Mouse (Mus musculus) layer of hippocampus, postnatal 14 days (tissue): ENCODE data around the gene Tas2r135. TPM values are rescaled to one million over a fixed set of nuclear protein-coding genes. Genes with fewer than 3 reads are reported as not detected.

Experiments used
- DNase-seq, 2 experiments: peaks; one replicate each; pipeline ENCODE4 v3.0.0; 2021 to 2022; ENCODE audit warnings: low spot score in 2 of 2, mixed read lengths in 1 of 2
- total RNA-seq, 2 experiments: library from RNA; stranded (reverse); gene quantifications; 2 replicates each; pipeline ENCODE4 v1.2.3; 2021

The Tas2r135 gene
- total RNA-seq, 2 experiments from 2014 or later: 0.36 TPM; not detected in 1

DNA sequence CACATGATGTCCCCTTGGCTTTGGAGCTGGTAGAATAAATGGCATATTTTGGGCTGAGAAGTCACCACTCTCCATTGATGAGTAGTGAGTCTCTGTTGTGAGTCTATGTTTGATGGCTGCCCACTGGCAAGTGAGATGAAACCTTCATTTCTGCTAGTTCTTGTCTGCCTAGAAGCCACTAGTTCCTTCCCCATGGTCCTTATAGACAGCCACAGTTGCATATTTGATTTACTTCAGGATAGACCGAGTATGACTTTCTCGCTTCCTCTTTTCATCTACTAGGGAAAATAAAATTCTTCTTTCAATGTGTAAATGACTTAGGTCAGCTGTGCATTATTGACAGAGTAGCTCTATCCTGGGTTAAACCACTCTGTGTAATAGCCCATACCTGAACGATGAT, 19.2 kb downstream of the Tas2r135 start:
- no peak for DNase-seq

DNA sequence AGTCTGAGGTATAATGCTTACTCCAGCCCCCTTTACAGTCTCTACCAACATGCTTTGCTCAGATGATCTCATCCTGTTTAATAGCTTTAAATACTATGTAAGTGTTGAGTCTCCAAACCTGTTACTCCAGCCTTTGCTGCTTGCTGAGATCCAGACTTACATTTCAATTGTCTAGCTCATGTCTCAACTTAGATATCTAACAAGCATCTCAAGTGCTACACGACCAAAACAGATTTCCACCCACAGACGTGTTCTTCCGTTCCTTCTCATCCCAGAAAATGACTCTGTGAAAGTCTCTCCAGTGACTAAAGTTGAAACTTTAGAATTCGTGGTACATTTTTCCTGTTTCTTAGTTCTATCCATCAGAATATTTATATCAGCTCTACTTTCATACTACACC, 21.1 kb downstream of the Tas2r135 start:
- no peak for DNase-seq

DNA sequence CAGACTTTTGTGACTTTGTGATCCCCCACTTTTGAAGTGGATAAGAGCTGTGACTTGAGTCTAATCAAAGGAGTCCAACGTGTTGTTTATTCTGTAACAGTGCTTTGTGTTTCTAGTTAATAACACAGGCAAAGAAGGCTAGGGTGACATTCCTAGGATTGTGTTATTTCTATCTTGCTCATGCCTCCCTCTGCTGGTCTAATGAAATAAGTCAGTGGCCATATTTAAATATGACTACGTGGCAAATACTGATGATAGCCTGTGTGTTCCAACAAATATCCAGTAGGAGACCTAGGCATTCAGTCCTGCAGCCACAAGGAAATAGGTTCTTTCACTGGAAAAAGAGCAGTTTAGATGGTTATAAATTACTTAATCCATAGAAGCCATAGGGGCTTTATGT, 28.3 kb downstream of the Tas2r135 start:
- DNase-seq: no peak

DNA sequence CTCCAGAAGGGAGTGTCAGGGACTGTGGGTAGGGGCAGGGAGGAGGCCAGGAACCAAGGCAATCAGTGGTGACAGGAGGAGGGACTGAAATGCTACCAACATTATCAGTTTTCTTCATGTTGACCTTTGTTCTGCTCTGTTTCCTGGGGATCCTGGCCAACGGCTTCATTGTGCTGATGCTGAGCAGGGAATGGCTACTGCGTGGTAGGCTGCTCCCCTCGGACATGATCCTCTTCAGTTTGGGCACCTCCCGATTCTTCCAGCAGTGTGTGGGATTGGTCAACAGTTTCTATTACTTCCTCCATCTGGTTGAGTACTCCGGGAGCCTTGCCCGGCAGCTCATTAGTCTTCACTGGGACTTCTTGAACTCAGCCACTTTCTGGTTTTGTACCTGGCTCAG, 29.2 kb downstream of the Tas2r135 start, which contains the start of gene Tas2r126:
Gene Tas2r126 (plus strand): TSS at position 90 of the 400 bp plus-strand sequence.
- no peak for DNase-seq

DNA sequence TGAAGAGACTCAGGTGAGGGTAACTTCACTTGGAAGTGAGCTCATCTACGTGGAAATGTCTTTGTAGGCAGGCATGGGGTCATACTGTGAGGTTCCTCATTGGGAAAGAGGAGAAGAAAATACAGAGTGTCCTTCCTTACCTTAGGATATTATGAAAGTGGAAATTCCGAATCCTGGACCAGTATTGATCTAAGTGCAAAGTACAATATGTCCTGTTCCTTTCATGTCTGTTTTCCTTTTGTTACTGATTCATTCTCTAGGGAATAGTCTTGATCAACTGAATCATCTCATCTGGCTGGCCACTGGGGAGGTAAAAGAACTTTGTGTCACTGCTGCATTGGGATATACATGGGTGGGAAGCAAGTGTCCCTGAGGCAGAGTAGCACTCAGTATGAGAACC, 30.3 kb downstream of the Tas2r135 start:
- DNase-seq: no peak

DNA sequence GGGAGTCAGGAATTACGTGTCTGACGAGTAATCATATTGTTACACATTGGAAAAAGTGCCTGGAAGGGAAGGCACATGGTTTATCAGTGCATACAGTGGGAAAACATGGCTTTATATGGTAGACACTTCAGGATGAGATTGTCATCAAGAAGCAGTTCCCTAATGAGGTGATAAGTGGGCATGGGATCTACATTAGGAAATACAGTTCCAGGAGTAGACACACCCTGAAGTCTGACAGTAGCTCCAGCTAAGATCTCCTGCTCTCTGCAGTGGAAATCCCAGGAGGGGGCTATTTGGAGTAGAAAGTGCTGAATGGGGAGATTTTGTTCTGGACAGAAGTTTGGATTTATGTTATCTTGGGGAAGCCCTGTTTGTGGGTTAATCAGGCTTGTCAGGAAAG, 36.2 kb downstream of the Tas2r135 start:
- DNase-seq: no peak

DNA sequence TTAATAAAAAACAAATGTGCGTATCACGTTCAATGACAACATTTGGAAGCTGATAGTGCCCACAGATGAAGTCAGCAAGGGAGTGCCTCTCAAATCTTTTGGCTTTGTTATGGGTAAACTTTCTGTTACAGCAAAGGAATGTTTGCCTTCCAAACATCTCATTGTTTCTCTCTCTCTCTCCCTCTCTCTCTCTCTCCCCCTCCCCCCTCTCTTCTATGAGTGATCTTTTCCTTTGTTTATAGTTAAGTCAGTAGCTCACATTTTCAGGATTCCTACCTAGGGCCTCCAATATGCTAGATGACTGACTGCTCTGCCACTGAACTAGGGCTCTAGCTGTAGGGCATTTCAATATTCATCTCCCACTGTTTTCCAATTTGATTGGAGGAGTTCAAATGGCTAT, 39.3 kb downstream of the Tas2r135 start:
- no peak for DNase-seq

DNA sequence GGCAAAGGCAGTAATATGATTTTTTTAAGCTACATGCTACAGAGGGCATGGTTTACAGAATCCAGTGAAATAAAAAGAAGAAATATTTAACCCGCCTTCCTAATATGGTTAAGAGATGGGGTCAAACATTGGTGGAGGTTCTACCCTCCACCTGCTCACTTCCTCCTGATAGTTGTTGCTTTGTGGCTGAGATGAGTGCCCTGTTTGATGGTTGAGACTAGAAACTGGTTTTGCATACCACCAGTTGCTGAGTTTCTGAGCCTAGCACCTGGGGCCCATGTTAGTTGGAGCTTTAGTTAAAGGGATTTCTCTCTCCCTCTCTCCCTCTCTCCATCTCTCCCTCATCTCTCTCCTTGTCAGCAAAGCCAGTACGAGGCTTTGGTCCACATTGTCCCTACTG, 42.1 kb downstream of the Tas2r135 start:
- no peak for DNase-seq

Other genes starting within 250 kb of the Tas2r135 start
- gene Tas2r144, start 190.1 kb upstream of the Tas2r135 start, total RNA-seq: not detected
- gene Gstk1, start 159.5 kb upstream of the Tas2r135 start, total RNA-seq: 1 to 10 TPM; 8.6 to 8.9 TPM
- not detected for gene Tmem139, start 143.5 kb upstream of the Tas2r135 start, total RNA-seq
- 10 to 100 TPM; 19.2 to 20.8 TPM for gene Casp2, start 140.4 kb upstream of the Tas2r135 start, total RNA-seq
- 1 to 10 TPM; 2.7 to 3.7 TPM for gene Clcn1, start 118.7 kb upstream of the Tas2r135 start, total RNA-seq
- gene Fam131b, start 80.8 kb upstream of the Tas2r135 start, total RNA-seq: 10 to 100 TPM; 76.4 to 77.5 TPM
- gene Zyx, start 55.8 kb upstream of the Tas2r135 start, total RNA-seq: 10 to 100 TPM; 59.4 to 60.1 TPM
- under 1 TPM; 0.57 to 0.71 TPM for gene Epha1, start 32.2 kb upstream of the Tas2r135 start, total RNA-seq
- gene Tas2r143, start 5.2 kb upstream of the Tas2r135 start, total RNA-seq: not detected
- not detected for gene Tas2r126, start 29.1 kb downstream of the Tas2r135 start, total RNA-seq
- gene Olfr458, start 59.8 kb downstream of the Tas2r135 start, total RNA-seq: not detected
- gene Olfr457, start 70.9 kb downstream of the Tas2r135 start, total RNA-seq: not detected
- gene Olfr456, start 81.8 kb downstream of the Tas2r135 start, total RNA-seq: not detected
- gene Olfr455, start 142.2 kb downstream of the Tas2r135 start, total RNA-seq: not detected
- not detected for gene Tcaf3, start 192.3 kb downstream of the Tas2r135 start, total RNA-seq
- 1 to 10 TPM; 1.0 to 1.1 TPM for gene Tcaf2, start 239.8 kb downstream of the Tas2r135 start, total RNA-seq